Mouse (Mus musculus) liver, embryonic 11.5 days (tissue): ENCODE results near the gene Zranb1. TPM values are rescaled to one million over a fixed set of nuclear protein-coding genes. Genes with fewer than 3 reads are reported as not detected.

ENCODE experiments used
- polyA plus RNA-seq: library from polyadenylated mRNA; unstranded; fragments of >200 nt; fragmentation: Nextera tagmentation; extraction: Ambion mirVana; gene quantifications from 2 replicates; pipeline ENCODE4 v1.2.1, GENCODE M21; 2014

Zranb1 gene
- polyA plus RNA-seq, 1 experiment from 2014 or later = 10.9 TPM

Other genes starting within 250 kb of the Zranb1 start
- gene Fam53b, start 117.3 kb upstream of the Zranb1 start, polyA plus RNA-seq = 20.1 and 20.4 TPM in 2 replicates
- 50.4 and 54.0 TPM in 2 replicates for gene Eef1akmt2, start 78.5 kb upstream of the Zranb1 start, polyA plus RNA-seq
- gene Abraxas2, start 71.9 kb upstream of the Zranb1 start, polyA plus RNA-seq = 26.9 and 28.5 TPM in 2 replicates
- 30.0 and 32.6 TPM in 2 replicates for gene Fgfr2, start 192.2 kb downstream of the Zranb1 start, polyA plus RNA-seq
- 42.7 and 47.9 TPM in 2 replicates for gene Ctbp2, start 193.2 kb downstream of the Zranb1 start, polyA plus RNA-seq